Mouse (Mus musculus) ES-Bruce4 (cell line): Measurements from ENCODE around the gene Cyp17a1.

ENCODE experiments used
- CTCF ChIP-seq: IDR thresholded peaks from one replicate; pipeline ENCODE4 v1.8.1; 2011; ENCODE audit warnings: low read depth, low read length
- EP300 ChIP-seq: IDR thresholded peaks from 2 replicates; pipeline ENCODE4 v1.6.1; 2011; ENCODE audit warnings: low read depth, low read length; ENCODE audit not compliant: insufficient read depth
- POLR2A ChIP-seq: IDR thresholded peaks from one replicate; pipeline ENCODE4 v1.8.1; 2011; ENCODE audit warnings: low read length; ENCODE audit not compliant: insufficient read depth

DNA sequence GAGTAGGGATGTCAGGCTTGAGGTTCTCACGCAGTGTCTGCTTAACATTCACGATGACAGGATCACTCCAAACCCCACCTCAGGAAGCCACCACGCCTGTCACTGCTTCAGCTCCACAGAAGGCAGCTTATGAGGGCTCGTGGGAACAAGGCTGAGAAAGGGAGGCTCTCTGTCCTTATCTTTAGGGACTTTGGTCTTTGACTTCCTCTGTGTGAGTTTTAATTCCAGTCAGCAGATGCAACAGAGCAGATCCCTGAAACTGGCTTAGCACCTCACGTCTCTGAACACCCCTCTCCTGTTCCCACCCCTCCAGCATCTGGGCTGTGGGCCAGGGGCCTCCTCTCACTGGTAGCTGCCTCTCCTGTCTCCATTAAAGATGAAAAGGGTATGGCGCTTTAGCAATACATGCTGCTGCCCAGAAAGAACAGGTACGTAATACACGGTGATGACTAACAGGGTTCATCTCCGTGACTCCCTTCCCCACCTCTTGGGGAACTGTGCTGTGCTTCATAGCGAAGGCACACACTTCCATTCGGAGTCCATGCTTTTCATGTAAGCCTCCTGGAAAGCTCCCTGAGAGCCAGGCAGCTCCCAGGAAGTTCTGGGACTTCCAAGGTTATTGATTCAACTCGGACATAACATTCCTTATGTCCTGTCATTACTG lies 6.9 kb upstream of the Cyp17a1 start:
- TF ChIP-seq CTCF (no peak), POLR2A (no peak), EP300 (no peak)
